Mouse (Mus musculus) liver, embryonic 11.5 days (tissue): ENCODE results near the gene Krt35. TPM values are rescaled to one million over a fixed set of nuclear protein-coding genes. Genes with fewer than 3 reads are reported as not detected.

Experiments
- ATAC-seq: fragments of 200-750 bp; cut with Nextera tagmentation; replicated peaks from 2 replicates; pipeline ENCODE4 v1.8.0; 2017; ENCODE audit warnings: moderate number of reproducible peaks, mild to moderate bottlenecking, moderate TSS enrichment, moderate library complexity; ENCODE audit not compliant: low FRiP score
- DNase-seq: peaks from one replicate; pipeline ENCODE4 v3.0.0-alpha.2; 2017; ENCODE audit warnings: low spot score
- H3K27ac ChIP-seq: fragments of 300-500 bp; sonication (generic); 2 replicates; pipeline ENCODE4 v1.5.1; 2014; ENCODE audit warnings: mild to moderate bottlenecking, low read depth, low read length, control low read depth
- H3K27me3 ChIP-seq: fragments of 300-500 bp; sonication (generic); replicated peaks from 2 replicates; pipeline ENCODE4 v1.6.1; 2014; ENCODE audit warnings: low read length, mixed read lengths; ENCODE audit not compliant: control insufficient read depth, insufficient read depth
- H3K36me3 ChIP-seq: fragments of 300-500 bp; sonication (generic); 2 replicates; pipeline ENCODE4 v1.6.1; 2014; ENCODE audit warnings: mild to moderate bottlenecking, low read length, moderate library complexity, mixed read lengths; ENCODE audit not compliant: control insufficient read depth, insufficient read depth
- H3K4me1 ChIP-seq: fragments of 300-500 bp; sonication (generic); replicated peaks from 2 replicates; pipeline ENCODE4 v1.6.1; 2014; ENCODE audit warnings: low read length, mixed read lengths; ENCODE audit not compliant: control insufficient read depth, insufficient read depth
- H3K4me2 ChIP-seq: fragments of 300-500 bp; sonication (generic); 2 replicates; pipeline ENCODE4 v1.6.1; 2014; ENCODE audit warnings: mild to moderate bottlenecking, control low read depth, moderate library complexity
- H3K4me3 ChIP-seq: fragments of 300-500 bp; sonication (generic); 2 replicates; pipeline ENCODE4 v1.5.1; 2014; ENCODE audit warnings: low read depth, low read length, control low read depth
- H3K9ac ChIP-seq: fragments of 300-500 bp; sonication (generic); 2 replicates; pipeline ENCODE4 v1.6.1; 2014; ENCODE audit warnings: low read depth, low read length, control low read depth
- H3K9me3 ChIP-seq: fragments of 300-500 bp; sonication (generic); 2 replicates; pipeline ENCODE4 v1.6.1; 2016; ENCODE audit warnings: low read length, inconsistent platforms, mixed read lengths; ENCODE audit not compliant: control insufficient read depth
- WGBS: fragments of 180-500 bp; shearing (Covaris S2); extraction: QIAGEN DNeasy Blood & Tissue Kit; methylation state at CpG from one replicate; pipeline ENCODE4 v1.1.7; 2014; 5-methylcytosine and 5-hydroxymethylcytosine counted together
- polyA plus RNA-seq: library from polyadenylated mRNA; unstranded; fragments of >200 nt; fragmentation: Nextera tagmentation; extraction: Ambion mirVana; gene quantifications from 2 replicates; pipeline ENCODE4 v1.2.1, GENCODE M21; 2014

The Krt35 gene
- polyA plus RNA-seq, 1 experiment from 2014 or later = not detected

- H3K27me3 ChIP-seq = no peaks in the 10 kb centered on the region
- H3K36me3 ChIP-seq = no peaks in the 10 kb centered on the region
- H3K4me2 ChIP-seq = no peak overlapping the region
- no peak overlapping the region for H3K4me3 ChIP-seq
- H3K4me1 ChIP-seq = no peaks in the 10 kb centered on the region
- DNase-seq (no peak), ATAC-seq (no peak)
- WGBS = 77% methylated on average over 2 of the region's 2 CpGs
- no peak overlapping the region for H3K27ac ChIP-seq
- no peak overlapping the region for H3K9ac ChIP-seq
- no peaks in the 10 kb centered on the region for H3K9me3 ChIP-seq
These were observed 48.8 kb downstream of the Krt35 start for GRCm38 (mm10) chr11:100047193-100047592.

- Histone ChIP-seq H3K9ac (no peak overlapping the region), H3K27me3 (no peaks in the 10 kb centered on the region), H3K9me3 (no peaks in the 10 kb centered on the region), H3K4me1 (no peaks in the 10 kb centered on the region), H3K27ac (no peak overlapping the region), H3K36me3 (no peaks in the 10 kb centered on the region), H3K4me3 (no peak overlapping the region), H3K4me2 (no peak overlapping the region)
- DNase-seq = no peak
- 76% methylated on average over 6 of the region's 6 CpGs for WGBS
- no peak for ATAC-seq
These were observed 49.7 kb downstream of the Krt35 start for GRCm38 (mm10) chr11:100046303-100046866.

Other genes starting within 250 kb of the Krt35 start
- gene Krtap4-16, start 244.6 kb downstream of the Krt35 start, polyA plus RNA-seq = not detected in 2 replicates
- not detected in 2 replicates for gene Gm11568, start 238.3 kb downstream of the Krt35 start, polyA plus RNA-seq
- not detected in 2 replicates for gene Gm11559, start 231.8 kb downstream of the Krt35 start, polyA plus RNA-seq
- not detected in 2 replicates for gene Krtap9-1, start 222.9 kb downstream of the Krt35 start, polyA plus RNA-seq
- not detected in 2 replicates for gene Gm11567, start 217.1 kb downstream of the Krt35 start, polyA plus RNA-seq
- not detected in 2 replicates for gene Krtap31-1, start 188.3 kb downstream of the Krt35 start, polyA plus RNA-seq
- not detected in 2 replicates for gene Gm11565, start 181.5 kb downstream of the Krt35 start, polyA plus RNA-seq
- gene Krtap31-2, start 159.9 kb downstream of the Krt35 start, polyA plus RNA-seq = not detected in 2 replicates
- not detected in 2 replicates for gene Krtap9-5, start 147.8 kb downstream of the Krt35 start, polyA plus RNA-seq
- gene Krtap29-1, start 117.2 kb downstream of the Krt35 start, polyA plus RNA-seq = not detected in 2 replicates
- gene Krtap16-1, start 109.6 kb downstream of the Krt35 start, polyA plus RNA-seq = not detected in 2 replicates
- not detected in 2 replicates for gene Krtap17-1, start 102.2 kb downstream of the Krt35 start, polyA plus RNA-seq
- not detected in 2 replicates for gene Krt33a, start 80.0 kb downstream of the Krt35 start, polyA plus RNA-seq
- not detected in 2 replicates for gene Krt33b, start 66.4 kb downstream of the Krt35 start, polyA plus RNA-seq
- not detected in 2 replicates for gene Krt34, start 54.7 kb downstream of the Krt35 start, polyA plus RNA-seq
- not detected in 2 replicates for gene Krt31, start 45.7 kb downstream of the Krt35 start, polyA plus RNA-seq
- gene Krt32, start 8.0 kb downstream of the Krt35 start, polyA plus RNA-seq = not detected in 2 replicates
- not detected in 2 replicates for gene Krt36, start 9.4 kb upstream of the Krt35 start, polyA plus RNA-seq
- 0.14 TPM in 1 of 2 replicates, not detected in the other for gene Krt13, start 25.3 kb upstream of the Krt35 start, polyA plus RNA-seq
- gene Krt15, start 39.7 kb upstream of the Krt35 start, polyA plus RNA-seq = 0.25 TPM in 1 of 2 replicates, not detected in the other
- 9.6 and 12.4 TPM in 2 replicates for gene Krt19, start 52.4 kb upstream of the Krt35 start, polyA plus RNA-seq
- gene Krt9, start 97.0 kb upstream of the Krt35 start, polyA plus RNA-seq = not detected in 2 replicates
- gene Krt14, start 111.3 kb upstream of the Krt35 start, polyA plus RNA-seq = 2.1 and 2.3 TPM in 2 replicates
- not detected in 2 replicates for gene Krt16, start 152.7 kb upstream of the Krt35 start, polyA plus RNA-seq
- gene Krt17, start 164.8 kb upstream of the Krt35 start, polyA plus RNA-seq = 0.32 and 0.42 TPM in 2 replicates
- not detected in 2 replicates for gene Krt42, start 173.6 kb upstream of the Krt35 start, polyA plus RNA-seq
- gene Eif1, start 223.6 kb upstream of the Krt35 start, polyA plus RNA-seq = 2,121 and 2,222 TPM in 2 replicates
- not detected in 2 replicates for gene Gast, start 238.2 kb upstream of the Krt35 start, polyA plus RNA-seq